Mouse (Mus musculus): ENCODE data around the gene Xpo6. TPM values are rescaled to one million over a fixed set of nuclear protein-coding genes. Genes with fewer than 3 reads are reported as not detected.

Gene Xpo6
- total and polyA plus RNA-seq, 2 experiments from 2014 or later, result 14.2 to 78.8 TPM

DNA sequence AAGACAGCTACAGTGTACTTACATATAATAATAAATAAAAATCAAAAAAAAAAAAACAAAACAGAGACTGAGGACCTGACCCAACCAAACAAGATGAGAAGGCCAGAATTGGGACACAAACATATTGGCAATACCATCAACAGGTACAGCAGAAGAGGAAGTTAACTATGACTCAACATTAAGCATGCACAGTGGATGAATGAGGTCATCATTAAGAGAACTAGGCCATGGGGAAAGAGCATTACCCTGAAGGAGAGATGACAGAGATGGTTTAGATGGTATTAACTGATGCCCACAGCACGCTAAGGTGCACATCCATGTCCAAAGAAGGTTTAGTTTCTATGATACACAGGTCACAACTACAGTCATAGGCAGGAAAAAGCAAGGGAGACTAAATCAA, 6.1 kb downstream of the Xpo6 start:
- WGBS, result 85% methylated on average over 1 of the region's 1 CpGs
- H3K4me3 ChIP-seq (ENCODE audit: low read depth, low read length), result no peak overlapping the region
- H3K27ac ChIP-seq (ENCODE audit: low read depth), result no peak overlapping the region
- H3K27me3 ChIP-seq (ENCODE audit: control insufficient read depth, insufficient read depth, low read length), result no peaks in the 10 kb centered on the region
- peaks cover 7% of the 10 kb centered on the region; the same call in 1 of the 2 replicates for H3K36me3 ChIP-seq (replicated peaks; ENCODE audit: control insufficient read depth, insufficient read depth, low read length)
- peaks cover 11% of the 10 kb centered on the region for H3K4me1 ChIP-seq (ENCODE audit: control insufficient read depth, insufficient read depth)
- DNase-seq (ENCODE audit: low spot score), result no peak
- no peak for ATAC-seq (ENCODE audit: insufficient read depth, low read depth)
- H3K4me2 ChIP-seq (ENCODE audit: low read depth, low read length), result no peak overlapping the region
- TF ChIP-seq EP300 (IDR thresholded peaks at IDR 0.05; ENCODE audit: low read depth) (no peak), CTCF (IDR thresholded peaks at IDR 0.05; ENCODE audit: low read depth) (no peak)
- no peaks in the 10 kb centered on the region for H3K9me3 ChIP-seq (replicated peaks; ENCODE audit: control insufficient read depth, low read length)
- no peak overlapping the region for H3K9ac ChIP-seq (replicated peaks; ENCODE audit: low read depth, low read length)

- Histone ChIP-seq H3K4me1 (ENCODE audit: control insufficient read depth, insufficient read depth) (no peaks in the 10 kb centered on the region), H3K9me3 (replicated peaks; ENCODE audit: control insufficient read depth, low read length) (no peaks in the 10 kb centered on the region), H3K4me3 (ENCODE audit: low read depth, low read length) (no peak overlapping the region), H3K36me3 (replicated peaks; ENCODE audit: control insufficient read depth, insufficient read depth, low read length) (peaks cover 7% of the 10 kb centered on the region; the same call in 1 of the 2 replicates), H3K9ac (replicated peaks; ENCODE audit: low read depth, low read length) (no peak overlapping the region), H3K4me2 (ENCODE audit: low read depth, low read length) (no peak overlapping the region), H3K27ac (ENCODE audit: low read depth) (no peak overlapping the region), H3K27me3 (ENCODE audit: control insufficient read depth, insufficient read depth, low read length) (no peaks in the 10 kb centered on the region)
- 58% methylated on average over 1 of the region's 1 CpGs for WGBS
- no peak for TF ChIP-seq EP300 (IDR thresholded peaks at IDR 0.05; ENCODE audit: low read depth)
- no peak for TF ChIP-seq CTCF (IDR thresholded peaks at IDR 0.05; ENCODE audit: low read depth)
- ATAC-seq (ENCODE audit: insufficient read depth, low read depth), result no peak
- DNase-seq (ENCODE audit: low spot score), result no peak
These were observed 8.8 kb downstream of the Xpo6 start for GRCm38 (mm10) chr7:126191471-126191870.

DNA sequence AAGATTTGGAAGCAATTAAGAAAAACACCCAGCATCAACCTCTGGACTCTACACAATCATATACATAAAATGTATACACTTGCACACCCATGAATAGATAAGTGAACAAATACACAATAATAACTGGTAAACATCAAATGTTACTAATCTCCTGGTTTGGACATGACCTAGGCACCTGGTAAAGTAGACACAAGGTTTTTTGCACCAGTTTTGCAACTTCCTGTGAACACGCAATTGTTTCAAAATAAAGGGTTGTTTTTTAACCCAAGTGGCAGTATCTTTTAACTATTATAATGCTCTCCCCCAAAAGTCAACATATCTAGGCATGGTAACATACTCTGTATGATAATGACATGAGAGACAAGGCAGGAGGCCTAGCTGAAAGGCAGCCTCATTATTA, 10.8 kb downstream of the Xpo6 start:
- Histone ChIP-seq H3K4me3 (ENCODE audit: low read depth, low read length) (no peak overlapping the region), H3K9me3 (replicated peaks; ENCODE audit: control insufficient read depth, low read length) (no peaks in the 10 kb centered on the region), H3K27ac (ENCODE audit: low read depth) (no peak overlapping the region), H3K4me2 (ENCODE audit: low read depth, low read length) (no peak overlapping the region), H3K4me1 (ENCODE audit: control insufficient read depth, insufficient read depth) (peaks cover 15% of the 10 kb centered on the region; the same call in 1 of the 2 replicates), H3K36me3 (replicated peaks; ENCODE audit: control insufficient read depth, insufficient read depth, low read length) (peaks cover 7% of the 10 kb centered on the region; the same call in 1 of the 2 replicates), H3K9ac (replicated peaks; ENCODE audit: low read depth, low read length) (no peak overlapping the region), H3K27me3 (ENCODE audit: control insufficient read depth, insufficient read depth, low read length) (no peaks in the 10 kb centered on the region)
- WGBS, result 80% methylated on average over 1 of the region's 1 CpGs
- DNase-seq (ENCODE audit: low spot score), result no peak
- TF ChIP-seq EP300 (IDR thresholded peaks at IDR 0.05; ENCODE audit: low read depth) (no peak), CTCF (IDR thresholded peaks at IDR 0.05; ENCODE audit: low read depth) (no peak)
- ATAC-seq (ENCODE audit: insufficient read depth, low read depth), result no peak

- H3K4me1 ChIP-seq (ENCODE audit: control insufficient read depth, insufficient read depth), result peaks cover 32% of the 10 kb centered on the region
- no peaks in the 10 kb centered on the region for H3K9me3 ChIP-seq (replicated peaks; ENCODE audit: control insufficient read depth, low read length)
- no peak for DNase-seq (ENCODE audit: low spot score)
- H3K27ac ChIP-seq (ENCODE audit: low read depth), result no peak overlapping the region
- no peak overlapping the region for H3K4me3 ChIP-seq (ENCODE audit: low read depth, low read length)
- no peak overlapping the region for H3K9ac ChIP-seq (replicated peaks; ENCODE audit: low read depth, low read length)
- peaks cover 6% of the 10 kb centered on the region; the same call in 1 of the 2 replicates for H3K36me3 ChIP-seq (replicated peaks; ENCODE audit: control insufficient read depth, insufficient read depth, low read length)
- TF ChIP-seq CTCF (IDR thresholded peaks at IDR 0.05; ENCODE audit: low read depth) (no peak), EP300 (IDR thresholded peaks at IDR 0.05; ENCODE audit: low read depth) (no peak)
- no peaks in the 10 kb centered on the region for H3K27me3 ChIP-seq (ENCODE audit: control insufficient read depth, insufficient read depth, low read length)
- H3K4me2 ChIP-seq (ENCODE audit: low read depth, low read length), result no peak overlapping the region
- ATAC-seq (ENCODE audit: insufficient read depth, low read depth), result no peak
These were observed 14.3 kb downstream of the Xpo6 start for GRCm38 (mm10) chr7:126185999-126186398.

DNA sequence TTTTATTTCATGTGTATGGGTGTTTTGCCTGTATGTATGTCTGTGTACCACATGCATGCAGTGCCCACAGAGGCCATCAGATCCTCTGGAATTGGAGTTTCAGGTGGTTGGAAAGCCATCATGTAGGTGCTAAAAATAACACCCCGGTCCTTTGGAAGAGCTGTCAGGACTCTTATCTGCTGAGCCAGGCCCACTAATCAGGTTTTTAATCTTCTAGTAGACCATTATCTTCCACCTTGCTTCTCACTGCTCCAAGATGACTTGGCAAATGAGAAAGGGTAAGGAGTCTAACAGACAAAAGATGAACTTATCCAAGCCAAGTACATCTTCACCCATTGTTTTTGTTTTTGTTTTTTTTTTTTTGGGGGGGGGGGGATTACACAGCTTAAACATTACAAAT, 16.7 kb downstream of the Xpo6 start:
- Histone ChIP-seq H3K4me2 (ENCODE audit: low read depth, low read length) (no peak overlapping the region), H3K9me3 (replicated peaks; ENCODE audit: control insufficient read depth, low read length) (no peaks in the 10 kb centered on the region), H3K4me3 (ENCODE audit: low read depth, low read length) (no peak overlapping the region), H3K27ac (ENCODE audit: low read depth) (no peak overlapping the region), H3K27me3 (ENCODE audit: control insufficient read depth, insufficient read depth, low read length) (no peaks in the 10 kb centered on the region), H3K9ac (replicated peaks; ENCODE audit: low read depth, low read length) (no peak overlapping the region), H3K4me1 (ENCODE audit: control insufficient read depth, insufficient read depth) (peaks cover 47% of the 10 kb centered on the region), H3K36me3 (replicated peaks; ENCODE audit: control insufficient read depth, insufficient read depth, low read length) (no peaks in the 10 kb centered on the region)
- ATAC-seq (ENCODE audit: insufficient read depth, low read depth), result no peak
- WGBS, result 15% methylated on average over 1 of the region's 1 CpGs
- TF ChIP-seq CTCF (IDR thresholded peaks at IDR 0.05; ENCODE audit: low read depth) (no peak), EP300 (IDR thresholded peaks at IDR 0.05; ENCODE audit: low read depth) (no peak)
- DNase-seq (ENCODE audit: low spot score), result no peak

- no peaks in the 10 kb centered on the region for H3K27me3 ChIP-seq (ENCODE audit: control insufficient read depth, insufficient read depth, low read length)
- no peaks in the 10 kb centered on the region for H3K9me3 ChIP-seq (replicated peaks; ENCODE audit: control insufficient read depth, low read length)
- TF ChIP-seq EP300 (IDR thresholded peaks at IDR 0.05; ENCODE audit: low read depth) (no peak), CTCF (IDR thresholded peaks at IDR 0.05; ENCODE audit: low read depth) (no peak)
- ATAC-seq (ENCODE audit: insufficient read depth, low read depth) (no peak), DNase-seq (ENCODE audit: low spot score) (no peak)
- H3K36me3 ChIP-seq (replicated peaks; ENCODE audit: control insufficient read depth, insufficient read depth, low read length), result no peaks in the 10 kb centered on the region
- H3K9ac ChIP-seq (replicated peaks; ENCODE audit: low read depth, low read length), result no peak overlapping the region
- no peak overlapping the region for H3K4me3 ChIP-seq (ENCODE audit: low read depth, low read length)
- H3K4me1 ChIP-seq (ENCODE audit: control insufficient read depth, insufficient read depth), result peaks cover 48% of the 10 kb centered on the region
- H3K27ac ChIP-seq (ENCODE audit: low read depth), result no peak overlapping the region; the same call in 1 of the 2 replicates
- H3K4me2 ChIP-seq (ENCODE audit: low read depth, low read length), result no peak overlapping the region
These were observed 18.8 kb downstream of the Xpo6 start for GRCm38 (mm10) chr7:126181487-126181886.
